Mouse (Mus musculus): ENCODE measurements around the gene Il21r. TPM values are rescaled to one million over a fixed set of nuclear protein-coding genes. Genes with fewer than 3 reads are reported as not detected.

Il21r gene
- polyA plus RNA-seq, 1 experiment from 2014 or later, result 0.37 TPM

DNA sequence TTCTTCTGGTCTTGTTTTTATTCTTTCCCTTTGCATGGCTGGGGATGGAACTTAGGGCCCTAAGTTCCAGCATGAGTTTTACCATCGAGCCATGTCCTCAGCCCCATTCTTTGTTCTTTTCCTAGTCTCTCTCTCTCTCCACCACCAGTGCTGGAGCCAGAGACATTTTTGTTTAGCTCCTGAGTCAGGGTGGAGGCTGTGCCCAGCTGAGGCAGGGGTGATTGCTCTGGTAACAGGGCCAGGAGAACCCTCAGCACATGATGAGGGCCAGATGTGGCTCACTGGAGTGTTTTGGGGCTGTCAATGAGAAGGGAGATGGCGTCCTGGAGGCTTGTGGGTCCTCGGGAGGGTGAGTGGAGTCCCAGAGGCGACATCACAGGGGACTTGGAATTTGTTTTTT, 40.8 kb upstream of the Il21r start:
- H3K36me3 ChIP-seq, result no peaks in the 10 kb centered on the region
- no peak overlapping the region for H3K27ac ChIP-seq (replicated peaks)
- no peak overlapping the region for H3K4me2 ChIP-seq (replicated peaks)
- H3K9ac ChIP-seq (replicated peaks), result no peak overlapping the region
- no peaks in the 10 kb centered on the region for H3K27me3 ChIP-seq
- 0 out of 2 replicates have a peak, but pooled peaks cover 3% of the 10 kb centered on the region for H3K4me1 ChIP-seq
- H3K9me3 ChIP-seq, result no peaks in the 10 kb centered on the region
- WGBS, result 77% methylated on average over 4 of the region's 4 CpGs
- no peak for ATAC-seq (ENCODE audit: low FRiP score, low read depth)
- H3K4me3 ChIP-seq, result no peak overlapping the region

DNA sequence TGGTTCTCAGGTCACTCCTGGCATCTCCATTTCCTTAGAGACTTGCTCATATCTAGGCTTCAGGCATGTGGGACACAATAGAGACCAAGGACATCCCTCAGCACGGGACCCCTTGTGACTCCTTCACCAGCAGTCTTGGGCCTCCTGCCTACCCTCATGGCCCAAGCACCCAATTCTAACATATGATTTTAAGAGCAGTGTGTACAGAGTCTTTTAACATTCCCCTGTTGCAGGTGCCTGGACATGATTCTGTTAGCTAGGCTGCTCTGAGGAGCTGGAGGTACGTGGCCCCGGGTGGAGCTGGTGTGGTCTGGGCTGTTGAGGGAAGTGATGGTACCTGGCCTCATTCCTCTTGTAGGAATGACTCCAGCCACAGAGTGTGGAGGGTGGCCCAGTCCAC, 40.1 kb upstream of the Il21r start:
- 86% methylated on average over 3 of the region's 3 CpGs for WGBS
- Histone ChIP-seq H3K4me3 (no peak overlapping the region), H3K27me3 (no peaks in the 10 kb centered on the region), H3K36me3 (no peaks in the 10 kb centered on the region), H3K9me3 (no peaks in the 10 kb centered on the region), H3K27ac (replicated peaks) (no peak overlapping the region), H3K4me2 (replicated peaks) (no peak overlapping the region), H3K4me1 (0 out of 2 replicates have a peak, but pooled peaks cover 3% of the 10 kb centered on the region), H3K9ac (replicated peaks) (no peak overlapping the region)
- ATAC-seq (ENCODE audit: low FRiP score, low read depth), result no peak

DNA sequence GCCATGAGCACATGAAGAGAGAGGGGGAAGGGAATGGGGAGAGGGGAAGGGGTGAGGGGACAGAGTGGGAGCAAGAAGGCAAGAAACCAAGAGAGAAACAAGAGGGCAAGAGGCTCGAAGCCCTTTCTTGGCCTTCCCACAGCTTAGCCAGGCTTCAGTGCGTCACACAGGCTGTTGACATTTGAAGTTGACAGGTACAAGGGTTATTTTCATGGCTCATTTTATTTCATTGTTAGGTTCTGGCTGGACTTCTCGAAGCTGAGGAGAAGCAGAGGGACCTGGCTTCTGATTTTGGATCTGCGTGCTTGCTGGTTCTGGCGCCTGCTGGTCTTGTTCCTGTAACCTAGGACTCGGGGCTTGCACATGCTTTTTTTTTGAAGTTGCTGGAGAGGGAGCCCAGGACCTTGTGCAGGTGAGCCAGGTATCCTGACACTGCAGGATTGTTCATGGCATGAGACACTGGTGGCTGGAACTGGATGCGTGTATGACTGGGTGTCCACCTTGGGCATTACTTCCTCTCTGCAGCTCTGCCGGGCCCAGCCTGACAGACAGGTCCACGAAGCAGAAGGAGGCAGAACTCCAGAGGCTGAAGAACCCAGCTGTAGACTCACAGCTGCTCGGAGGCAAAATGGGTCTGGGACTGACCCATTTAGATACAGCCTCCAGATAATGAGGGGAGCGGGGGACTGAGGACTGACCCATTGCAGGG, 38.8 kb upstream of the Il21r start:
- Histone ChIP-seq H3K4me1 (no peaks in the 10 kb centered on the region), H3K36me3 (no peaks in the 10 kb centered on the region), H3K4me2 (replicated peaks) (no peak overlapping the region), H3K4me3 (no peak overlapping the region), H3K27ac (replicated peaks) (no peak overlapping the region), H3K9me3 (no peaks in the 10 kb centered on the region), H3K27me3 (no peaks in the 10 kb centered on the region), H3K9ac (replicated peaks) (no peak overlapping the region)
- no peak for ATAC-seq (ENCODE audit: low FRiP score, low read depth)
- 75% methylated on average over 11 of the region's 11 CpGs for WGBS

DNA sequence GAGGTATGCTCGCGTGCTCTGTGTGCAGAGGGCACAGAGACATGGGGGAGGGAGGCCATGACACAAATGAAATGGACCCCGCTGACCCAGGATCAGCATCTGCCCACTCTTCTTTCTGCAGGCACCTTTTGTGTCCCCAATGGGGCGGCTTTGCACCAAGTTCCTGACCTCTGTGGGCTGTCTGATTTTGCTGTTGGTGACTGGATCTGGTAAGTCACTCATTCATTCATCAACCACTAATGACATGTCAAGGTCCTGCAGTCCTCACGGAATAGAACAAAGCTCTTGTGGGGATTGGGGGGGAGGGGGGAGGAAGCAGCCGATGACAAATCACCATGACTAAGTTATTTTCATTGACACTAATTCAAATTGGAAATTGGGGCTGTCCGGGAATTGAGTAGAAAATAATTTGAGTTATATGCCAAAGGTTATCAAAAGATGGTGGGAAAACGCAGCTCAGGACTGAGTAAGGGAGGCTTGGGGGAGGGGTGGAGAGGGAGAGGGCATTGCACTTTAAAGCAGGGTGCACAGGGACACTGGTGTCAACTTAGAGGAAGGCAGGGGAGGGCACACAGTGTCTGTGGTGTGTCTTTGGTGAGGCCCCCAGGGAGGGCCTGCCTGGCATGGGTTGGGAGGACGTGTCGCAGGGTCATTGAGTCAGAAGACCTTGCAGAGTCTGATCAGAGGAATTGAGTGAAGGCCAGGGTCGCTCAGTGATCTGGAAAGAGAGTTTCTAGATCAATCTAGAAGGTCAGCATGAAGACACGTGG, 37.5 kb upstream of the Il21r start:
- Histone ChIP-seq H3K9me3 (no peaks in the 10 kb centered on the region), H3K27me3 (no peaks in the 10 kb centered on the region)

DNA sequence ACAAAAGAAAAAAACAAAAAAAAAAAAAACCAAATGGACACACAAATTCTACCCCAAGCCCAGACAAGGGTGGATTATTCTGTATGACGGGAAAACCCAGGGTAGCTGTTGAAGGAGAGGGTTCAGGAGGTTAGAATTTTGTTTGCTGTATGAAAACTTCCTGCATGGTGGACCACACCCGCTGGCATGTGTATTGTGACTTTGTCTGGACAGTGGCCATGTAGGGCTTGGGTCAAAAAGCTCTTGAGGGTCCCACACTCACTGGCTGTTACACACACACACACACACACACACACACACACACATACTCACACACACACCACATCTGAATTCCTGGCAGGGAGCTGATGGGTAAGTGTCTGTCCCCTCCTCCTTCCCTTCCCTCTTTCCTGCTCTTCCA, 36.8 kb upstream of the Il21r start:
- Histone ChIP-seq H3K4me1 (no peaks in the 10 kb centered on the region), H3K9me3 (no peaks in the 10 kb centered on the region), H3K36me3 (no peaks in the 10 kb centered on the region), H3K4me2 (replicated peaks) (no peak overlapping the region), H3K27me3 (no peaks in the 10 kb centered on the region), H3K4me3 (no peak overlapping the region), H3K9ac (replicated peaks) (no peak overlapping the region), H3K27ac (replicated peaks) (no peak overlapping the region)
- ATAC-seq (ENCODE audit: low FRiP score, low read depth), result no peak
- WGBS, result 84% methylated on average over 2 of the region's 2 CpGs

More for the DNA sequence above, 37.5 kb upstream of the Il21r start:
- Histone ChIP-seq H3K36me3 (no peaks in the 10 kb centered on the region), H3K4me3 (no peak overlapping the region), H3K4me1 (no peaks in the 10 kb centered on the region), H3K27ac (replicated peaks) (no peak overlapping the region), H3K4me2 (replicated peaks) (no peak overlapping the region), H3K9ac (replicated peaks) (no peak overlapping the region)
- 64% methylated on average over 12 of the region's 12 CpGs for WGBS
- no peak for ATAC-seq (ENCODE audit: low FRiP score, low read depth)

DNA sequence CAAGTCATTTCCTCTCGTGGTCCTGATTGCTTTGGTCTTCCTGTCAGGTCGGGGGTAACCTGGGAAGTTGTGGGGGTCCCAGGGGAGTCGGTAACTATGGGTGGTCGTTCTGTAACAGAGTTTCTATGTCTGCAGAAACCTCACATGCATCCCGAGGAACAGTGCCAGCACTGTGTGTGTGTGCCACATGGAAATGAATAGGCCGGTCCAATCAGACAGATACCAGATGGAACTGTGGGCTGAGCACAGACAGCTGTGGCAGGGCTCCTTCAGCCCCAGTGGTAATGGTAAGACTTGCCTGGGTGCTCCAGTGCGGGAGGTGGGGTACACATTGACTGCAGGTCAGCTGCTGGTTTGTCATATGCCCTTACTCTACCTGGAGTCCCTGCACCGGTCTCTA, 34.3 kb upstream of the Il21r start:
- Histone ChIP-seq H3K4me3 (no peak overlapping the region), H3K36me3 (no peaks in the 10 kb centered on the region), H3K4me1 (no peaks in the 10 kb centered on the region; the same call in 1 of the 2 replicates), H3K9me3 (no peaks in the 10 kb centered on the region), H3K9ac (replicated peaks) (no peak overlapping the region), H3K27me3 (no peaks in the 10 kb centered on the region), H3K4me2 (replicated peaks) (no peak overlapping the region), H3K27ac (replicated peaks) (no peak overlapping the region)
- ATAC-seq (ENCODE audit: low FRiP score, low read depth), result no peak
- 89% methylated on average over 8 of the region's 8 CpGs for WGBS

DNA sequence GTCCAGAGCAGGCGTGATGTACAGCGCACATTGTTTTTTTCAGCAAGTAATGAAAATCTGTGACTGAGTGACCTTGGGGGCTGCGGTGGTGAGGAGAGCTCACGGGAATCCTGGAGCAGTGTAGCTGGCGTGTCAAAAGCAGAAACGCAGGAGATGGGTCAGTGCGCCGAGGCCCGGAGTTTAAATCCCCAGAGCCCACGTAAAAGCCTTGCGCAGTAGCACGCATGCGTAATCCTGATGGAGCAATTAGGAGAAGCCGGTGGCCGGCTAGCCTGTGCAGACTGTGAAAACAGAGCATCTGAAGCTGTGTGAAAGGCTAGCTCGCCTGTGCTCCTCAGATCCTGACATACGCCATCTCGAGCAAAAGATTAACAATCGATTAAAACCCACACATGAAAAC, 31.3 kb upstream of the Il21r start:
- no peak for ATAC-seq (ENCODE audit: low FRiP score, low read depth)
- Histone ChIP-seq H3K4me2 (replicated peaks) (no peak overlapping the region), H3K27ac (replicated peaks) (peak overlapping the region; percentile 17), H3K27me3 (no peaks in the 10 kb centered on the region), H3K4me3 (no peak overlapping the region), H3K9ac (replicated peaks) (no peak overlapping the region), H3K9me3 (no peaks in the 10 kb centered on the region), H3K36me3 (no peaks in the 10 kb centered on the region), H3K4me1 (no peaks in the 10 kb centered on the region; the same call in 1 of the 2 replicates)
- WGBS, result 75% methylated on average over 19 of the region's 19 CpGs

DNA sequence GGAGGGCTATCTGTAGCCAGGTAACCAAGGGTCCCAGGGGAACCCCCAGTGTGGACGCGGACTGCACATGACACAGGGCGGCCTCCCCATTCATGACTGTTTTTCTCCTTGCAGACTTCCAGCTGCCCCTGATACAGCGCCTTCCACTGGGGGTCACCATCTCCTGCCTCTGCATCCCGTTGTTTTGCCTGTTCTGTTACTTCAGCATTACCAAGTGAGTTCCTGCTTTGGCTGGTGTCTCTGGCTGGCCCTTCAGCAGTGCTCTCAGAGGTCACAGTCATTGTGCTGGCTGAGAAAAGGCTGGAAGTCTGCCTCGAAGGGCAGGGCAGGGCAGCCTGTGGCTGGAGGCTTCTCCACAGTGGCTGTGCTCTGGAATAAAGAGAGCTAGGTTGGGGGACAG, 30.5 kb upstream of the Il21r start:
- Histone ChIP-seq H3K4me1 (no peaks in the 10 kb centered on the region; the same call in 1 of the 2 replicates), H3K27me3 (no peaks in the 10 kb centered on the region), H3K9me3 (no peaks in the 10 kb centered on the region), H3K36me3 (no peaks in the 10 kb centered on the region), H3K9ac (replicated peaks) (no peak overlapping the region), H3K4me3 (no peak overlapping the region), H3K27ac (replicated peaks) (no peak overlapping the region; the same call in 1 of the 2 replicates), H3K4me2 (replicated peaks) (no peak overlapping the region)
- ATAC-seq (ENCODE audit: low FRiP score, low read depth), result no peak
- 81% methylated on average over 6 of the region's 6 CpGs for WGBS

DNA sequence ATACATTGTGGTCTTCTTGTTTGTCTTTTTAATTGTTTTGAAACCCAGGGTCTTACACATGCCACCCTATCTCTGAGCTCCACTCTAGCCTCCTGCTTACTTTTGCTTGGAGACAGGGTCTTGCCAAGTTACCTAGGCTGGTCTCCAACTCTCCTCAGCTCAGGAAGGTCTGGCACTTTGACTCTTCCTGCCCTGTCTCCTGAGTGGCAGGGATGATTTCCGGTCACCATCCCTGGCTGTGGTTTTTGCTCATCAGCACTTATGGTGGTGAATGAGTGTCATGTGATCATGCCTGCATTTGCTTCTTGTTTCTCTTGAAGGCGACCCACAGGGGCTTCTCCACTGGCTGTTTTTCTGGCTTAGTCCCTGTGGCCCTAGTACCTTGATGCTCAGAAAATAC, 29.4 kb upstream of the Il21r start:
- 84% methylated on average over 2 of the region's 2 CpGs for WGBS
- H3K36me3 ChIP-seq, result no peaks in the 10 kb centered on the region

DNA sequence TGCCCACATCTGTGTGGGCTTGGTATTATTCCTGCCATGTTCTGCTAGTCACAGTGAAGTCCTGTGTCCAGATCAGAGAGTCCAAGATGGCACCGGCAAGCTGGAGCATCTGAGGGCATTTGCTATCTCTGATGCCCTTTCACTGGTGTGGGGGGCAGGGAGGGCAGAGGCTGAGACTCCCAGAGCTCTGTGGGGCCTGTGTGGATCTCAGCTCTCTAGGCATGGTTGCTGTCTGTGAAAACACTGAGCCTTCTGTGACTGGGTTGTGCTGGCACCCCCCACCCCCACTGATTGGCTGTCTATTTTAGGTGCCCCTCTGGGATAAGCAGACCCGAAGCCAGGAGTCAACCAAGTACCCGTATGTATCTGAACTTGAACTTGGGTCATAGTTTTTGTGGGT, 28.4 kb upstream of the Il21r start:
- H3K9ac ChIP-seq (replicated peaks), result no peak overlapping the region
- H3K27me3 ChIP-seq, result peaks cover 9% of the 10 kb centered on the region; the same call in 1 of the 2 replicates
- no peak overlapping the region for H3K27ac ChIP-seq (replicated peaks)
- no peak overlapping the region for H3K4me2 ChIP-seq (replicated peaks)
- WGBS, result 84% methylated on average over 3 of the region's 3 CpGs
- no peaks in the 10 kb centered on the region for H3K9me3 ChIP-seq
- H3K4me1 ChIP-seq, result no peaks in the 10 kb centered on the region; the same call in 1 of the 2 replicates
- ATAC-seq (ENCODE audit: low FRiP score, low read depth), result no peak
- H3K36me3 ChIP-seq, result no peaks in the 10 kb centered on the region
- H3K4me3 ChIP-seq, result no peak overlapping the region

More for the DNA sequence above, 29.4 kb upstream of the Il21r start:
- Histone ChIP-seq H3K27me3 (peaks cover 6% of the 10 kb centered on the region; the same call in 1 of the 2 replicates), H3K9ac (replicated peaks) (no peak overlapping the region), H3K4me3 (no peak overlapping the region), H3K4me2 (replicated peaks) (no peak overlapping the region), H3K27ac (replicated peaks) (no peak overlapping the region), H3K4me1 (no peaks in the 10 kb centered on the region; the same call in 1 of the 2 replicates), H3K9me3 (no peaks in the 10 kb centered on the region)
- ATAC-seq (ENCODE audit: low FRiP score, low read depth), result no peak

DNA sequence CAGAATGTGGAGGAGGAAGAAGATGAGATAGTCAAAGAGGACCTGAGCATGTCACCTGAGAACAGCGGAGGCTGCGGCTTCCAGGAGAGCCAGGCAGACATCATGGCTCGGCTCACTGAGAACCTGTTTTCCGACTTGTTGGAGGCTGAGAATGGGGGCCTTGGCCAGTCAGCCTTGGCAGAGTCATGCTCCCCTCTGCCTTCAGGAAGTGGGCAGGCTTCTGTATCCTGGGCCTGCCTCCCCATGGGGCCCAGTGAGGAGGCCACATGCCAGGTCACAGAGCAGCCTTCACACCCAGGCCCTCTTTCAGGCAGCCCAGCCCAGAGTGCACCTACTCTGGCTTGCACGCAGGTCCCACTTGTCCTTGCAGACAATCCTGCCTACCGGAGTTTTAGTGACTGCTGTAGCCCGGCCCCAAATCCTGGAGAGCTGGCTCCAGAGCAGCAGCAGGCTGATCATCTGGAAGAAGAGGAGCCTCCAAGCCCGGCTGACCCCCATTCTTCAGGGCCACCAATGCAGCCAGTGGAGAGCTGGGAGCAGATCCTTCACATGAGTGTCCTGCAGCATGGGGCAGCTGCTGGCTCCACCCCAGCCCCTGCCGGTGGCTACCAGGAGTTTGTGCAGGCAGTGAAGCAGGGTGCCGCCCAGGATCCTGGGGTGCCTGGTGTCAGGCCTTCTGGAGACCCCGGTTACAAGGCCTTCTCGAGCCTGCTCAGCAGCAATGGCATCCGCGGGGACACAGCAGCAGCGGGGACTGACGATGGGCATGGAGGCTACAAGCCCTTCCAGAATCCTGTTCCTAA, 27.3 kb upstream of the Il21r start:
- Histone ChIP-seq H3K4me3 (no peak overlapping the region), H3K9ac (replicated peaks) (no peak overlapping the region), H3K4me1 (peaks cover 2% of the 10 kb centered on the region), H3K27me3 (peaks cover 18% of the 10 kb centered on the region), H3K27ac (replicated peaks) (no peak overlapping the region), H3K36me3 (no peaks in the 10 kb centered on the region), H3K4me2 (replicated peaks) (no peak overlapping the region), H3K9me3 (no peaks in the 10 kb centered on the region)
- WGBS, result 87% methylated on average over 16 of the region's 16 CpGs
- ATAC-seq (ENCODE audit: low FRiP score, low read depth), result no peak

DNA sequence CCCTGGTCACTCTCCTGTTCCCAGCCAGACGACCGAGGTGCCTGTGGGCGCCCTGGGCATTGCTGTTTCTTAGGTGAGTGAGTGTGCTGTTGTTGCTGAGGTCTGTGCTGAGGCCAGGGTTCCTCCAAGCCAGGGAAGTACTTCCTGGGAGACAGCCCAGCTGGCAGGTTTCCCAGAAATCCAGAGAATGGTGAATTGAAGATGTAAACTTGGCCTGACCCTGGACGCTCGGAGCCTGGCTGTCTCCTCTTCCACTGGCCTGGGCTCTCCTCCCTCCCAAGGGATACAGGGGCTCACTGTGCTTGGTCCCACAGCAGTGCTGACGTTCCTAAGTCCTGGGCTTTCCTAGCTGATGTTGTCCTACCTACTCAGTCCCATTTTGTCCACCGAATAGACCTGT, 26.2 kb upstream of the Il21r start:
- Histone ChIP-seq H3K4me3 (no peak overlapping the region), H3K4me1 (peaks cover 5% of the 10 kb centered on the region), H3K27ac (replicated peaks) (no peak overlapping the region), H3K27me3 (peaks cover 22% of the 10 kb centered on the region), H3K9ac (replicated peaks) (no peak overlapping the region), H3K4me2 (replicated peaks) (no peak overlapping the region), H3K36me3 (no peaks in the 10 kb centered on the region), H3K9me3 (no peaks in the 10 kb centered on the region)
- ATAC-seq (ENCODE audit: low FRiP score, low read depth), result no peak
- WGBS, result 79% methylated on average over 7 of the region's 7 CpGs

Data from midbrain, embryonic 12.5 days (tissue).